Mouse (Mus musculus): ENCODE measurements at regions not wholly inside any gene's neighbourhood (a gene's known extent, or its start where the extent isn't known, plus 50 kb on each side); places are given as distances from the start of the nearest gene placed in this dataset.

DNA sequence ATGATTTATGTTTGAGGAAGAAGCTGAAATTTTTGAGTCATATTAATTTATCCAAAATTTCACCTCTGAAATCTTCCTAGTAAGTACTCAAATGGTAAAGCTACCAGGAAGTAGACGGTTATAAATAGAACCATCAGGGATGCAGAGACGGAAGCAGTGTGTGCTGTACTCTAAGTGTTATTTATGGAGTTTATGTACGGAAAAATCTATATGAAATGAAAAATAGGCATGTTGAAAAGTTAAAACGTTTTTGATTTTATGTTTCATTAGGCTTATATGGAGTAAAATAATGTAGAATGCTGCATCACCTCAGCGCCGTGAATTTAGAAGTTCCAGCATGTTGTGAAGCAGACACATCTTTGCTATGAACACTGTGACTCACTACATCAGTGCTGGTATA, 149.1 kb upstream of the Cypt12 start:
- H3K4me2 ChIP-seq: no peak overlapping the region
- H3K9me3 ChIP-seq: no peaks in the 10 kb centered on the region
- peaks cover 31% of the 10 kb centered on the region for H3K27me3 ChIP-seq (replicated peaks)
- H3K27ac ChIP-seq: no peak overlapping the region
- 0 out of 2 replicates have a peak, but pooled peaks cover 5% of the 10 kb centered on the region for H3K4me1 ChIP-seq
- WGBS: 40% methylated on average over 6 of the region's 6 CpGs
- H3K4me3 ChIP-seq (replicated peaks): no peak overlapping the region
- no peak for ATAC-seq (ENCODE audit: insufficient read depth, low FRiP score, low read depth)
- H3K36me3 ChIP-seq: no peaks in the 10 kb centered on the region
- no peak overlapping the region for H3K9ac ChIP-seq

DNA sequence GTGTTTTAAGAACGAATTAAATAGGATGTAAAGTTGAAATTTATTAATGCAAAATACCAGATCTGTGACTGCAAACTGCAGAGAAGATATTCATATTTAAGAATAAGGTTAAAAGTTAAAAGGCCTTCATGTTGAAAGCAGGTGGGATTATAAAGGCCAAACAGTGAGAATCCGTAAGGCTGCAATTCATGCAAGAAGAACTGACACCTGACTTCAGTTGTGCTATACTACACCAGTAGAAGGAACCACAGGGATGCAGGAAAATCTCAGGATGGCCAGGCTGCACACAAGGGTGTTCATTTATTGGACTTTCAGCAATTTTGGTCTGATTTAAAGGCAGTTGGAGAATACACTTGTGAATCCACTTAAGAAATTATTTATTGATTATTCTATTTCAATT, 147.4 kb upstream of the Cypt12 start:
- no peaks in the 10 kb centered on the region for H3K36me3 ChIP-seq
- no peak overlapping the region for H3K4me3 ChIP-seq (replicated peaks)
- H3K4me2 ChIP-seq: no peak overlapping the region
- no peak overlapping the region for H3K9ac ChIP-seq
- no peak overlapping the region for H3K27ac ChIP-seq
- no peaks in the 10 kb centered on the region for H3K4me1 ChIP-seq
- no peaks in the 10 kb centered on the region for H3K9me3 ChIP-seq
- H3K27me3 ChIP-seq (replicated peaks): peaks cover 14% of the 10 kb centered on the region
- no peak for ATAC-seq (ENCODE audit: insufficient read depth, low FRiP score, low read depth)
- 63% methylated on average over 2 of the region's 2 CpGs for WGBS

DNA sequence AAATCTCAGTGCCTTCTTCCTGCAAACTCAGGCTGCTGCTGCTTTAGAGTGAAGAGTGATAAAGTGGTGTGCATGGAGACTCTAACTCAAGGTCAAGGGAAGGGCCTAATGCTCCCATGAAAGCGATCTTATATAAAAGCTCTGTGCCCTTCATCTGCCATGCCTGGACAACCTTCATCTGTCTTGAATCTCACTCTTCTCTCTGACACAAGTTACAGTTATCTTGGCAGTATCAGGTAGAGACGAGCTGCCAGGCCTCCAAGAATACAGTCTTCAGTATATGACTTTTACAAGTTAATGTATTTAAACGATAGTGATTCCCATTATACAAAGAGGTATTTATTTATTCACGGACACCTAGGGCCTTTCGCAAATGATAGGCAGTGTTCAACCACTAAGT, 146.7 kb upstream of the Cypt12 start:
- 78% methylated on average over 5 of the region's 5 CpGs for WGBS
- Histone ChIP-seq H3K4me2 (no peak overlapping the region), H3K4me1 (no peaks in the 10 kb centered on the region), H3K4me3 (replicated peaks) (no peak overlapping the region), H3K27me3 (replicated peaks) (peaks cover 7% of the 10 kb centered on the region), H3K9me3 (no peaks in the 10 kb centered on the region), H3K27ac (no peak overlapping the region), H3K36me3 (no peaks in the 10 kb centered on the region), H3K9ac (no peak overlapping the region)
- ATAC-seq (ENCODE audit: insufficient read depth, low FRiP score, low read depth): no peak

DNA sequence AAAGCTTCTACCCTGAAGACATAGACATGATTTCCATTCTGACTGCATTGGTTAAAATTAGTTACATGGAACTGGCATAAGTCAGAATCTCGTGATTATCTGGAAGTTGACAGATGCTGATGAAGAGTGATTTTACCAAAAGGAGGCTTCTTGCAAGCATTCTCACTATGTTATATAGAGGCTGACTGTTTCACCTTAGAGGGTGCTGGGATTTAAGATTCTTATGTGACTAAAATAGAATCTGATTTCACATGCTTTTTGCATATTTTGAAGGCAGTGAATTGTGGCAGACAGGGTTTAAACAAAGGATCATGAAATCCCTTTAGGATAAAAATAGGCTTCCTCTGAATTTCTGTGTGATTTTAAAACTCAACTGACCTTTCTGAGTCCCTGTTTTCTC, 143.0 kb upstream of the Cypt12 start:
- H3K4me3 ChIP-seq (replicated peaks): no peak overlapping the region
- no peak overlapping the region for H3K9ac ChIP-seq
- H3K27me3 ChIP-seq (replicated peaks): no peaks in the 10 kb centered on the region
- no peaks in the 10 kb centered on the region for H3K9me3 ChIP-seq
- no peak overlapping the region for H3K27ac ChIP-seq
- 67% methylated on average over 1 of the region's 1 CpGs for WGBS
- H3K4me1 ChIP-seq: no peaks in the 10 kb centered on the region
- H3K4me2 ChIP-seq: no peak overlapping the region
- no peak for ATAC-seq (ENCODE audit: insufficient read depth, low FRiP score, low read depth)
- no peaks in the 10 kb centered on the region for H3K36me3 ChIP-seq

DNA sequence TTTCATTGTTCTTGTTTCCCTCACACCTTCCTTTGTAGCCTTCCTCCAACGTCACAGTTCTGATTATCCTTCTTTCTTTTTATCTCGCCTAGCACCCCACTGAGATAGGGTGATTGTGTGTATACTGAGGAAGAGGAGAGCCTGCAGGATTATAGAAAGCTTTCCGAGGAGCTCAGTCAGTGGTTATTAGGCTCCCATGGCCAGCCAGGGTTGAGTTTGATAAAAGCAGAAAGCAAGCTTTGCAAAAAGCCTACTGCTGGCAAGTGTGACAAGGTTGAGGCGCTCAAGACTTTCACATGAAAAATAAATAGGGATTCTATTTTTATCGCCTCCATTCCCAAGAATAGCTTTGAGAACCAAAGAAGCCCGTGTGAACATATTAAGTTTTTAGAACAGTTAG, 136.9 kb upstream of the Cypt12 start:
- 57% methylated on average over 6 of the region's 6 CpGs for WGBS
- H3K4me3 ChIP-seq (replicated peaks): no peak overlapping the region
- no peak overlapping the region for H3K4me2 ChIP-seq
- no peak overlapping the region for H3K9ac ChIP-seq
- H3K27ac ChIP-seq: no peak overlapping the region
- H3K36me3 ChIP-seq: no peaks in the 10 kb centered on the region
- ATAC-seq (ENCODE audit: insufficient read depth, low FRiP score, low read depth): no peak
- H3K9me3 ChIP-seq: no peaks in the 10 kb centered on the region
- H3K27me3 ChIP-seq (replicated peaks): no peaks in the 10 kb centered on the region
- H3K4me1 ChIP-seq: no peaks in the 10 kb centered on the region

DNA sequence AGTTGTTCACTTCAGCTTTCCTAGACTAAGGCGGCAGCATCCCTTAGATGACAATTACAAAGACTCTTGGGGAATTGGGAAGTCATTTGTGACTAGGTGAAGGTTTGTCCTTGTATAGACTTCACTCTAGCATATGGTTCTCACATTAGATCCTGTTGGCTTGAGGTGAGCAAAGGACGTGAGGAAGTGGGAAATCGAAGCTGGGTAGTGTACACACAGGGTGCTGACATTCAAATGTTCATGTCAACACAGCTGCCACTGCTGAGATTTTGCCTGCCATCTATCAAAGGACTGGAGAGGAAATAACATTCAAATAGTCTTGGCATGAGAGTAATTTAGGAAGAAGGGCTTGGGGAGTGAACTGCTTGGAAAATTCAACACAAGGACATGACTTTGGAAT, 124.0 kb upstream of the Cypt12 start:
- no peak overlapping the region for H3K4me3 ChIP-seq (replicated peaks)
- no peak overlapping the region for H3K4me2 ChIP-seq
- H3K36me3 ChIP-seq: no peaks in the 10 kb centered on the region
- H3K27ac ChIP-seq: no peak overlapping the region
- H3K4me1 ChIP-seq: no peaks in the 10 kb centered on the region
- H3K27me3 ChIP-seq (replicated peaks): no peaks in the 10 kb centered on the region
- no peak for ATAC-seq (ENCODE audit: insufficient read depth, low FRiP score, low read depth)
- WGBS: 48% methylated on average over 3 of the region's 3 CpGs
- H3K9me3 ChIP-seq: no peaks in the 10 kb centered on the region
- no peak overlapping the region for H3K9ac ChIP-seq

DNA sequence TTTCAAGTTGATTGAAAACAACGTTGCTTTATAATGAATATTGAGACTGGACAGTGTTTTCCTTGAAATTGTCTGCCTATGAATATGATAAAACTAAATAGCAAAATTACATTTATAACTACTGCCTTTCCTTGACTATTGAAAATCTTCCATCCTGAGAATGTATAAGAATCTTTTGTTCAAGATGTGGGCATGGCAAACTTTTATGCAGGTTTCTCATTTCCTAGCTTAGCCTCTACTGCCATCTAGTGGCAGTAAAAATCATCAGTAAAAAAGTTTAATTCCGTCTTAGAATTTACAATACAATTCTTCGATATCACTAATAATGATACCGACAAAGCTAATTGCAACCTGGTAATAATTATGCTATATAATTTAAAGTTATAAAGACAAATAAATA, 123.5 kb upstream of the Cypt12 start:
- no peak overlapping the region for H3K4me3 ChIP-seq (replicated peaks)
- H3K27ac ChIP-seq: no peak overlapping the region
- H3K9me3 ChIP-seq: no peaks in the 10 kb centered on the region
- no peak overlapping the region for H3K9ac ChIP-seq
- H3K4me2 ChIP-seq: no peak overlapping the region
- ATAC-seq (ENCODE audit: insufficient read depth, low FRiP score, low read depth): no peak
- no peaks in the 10 kb centered on the region for H3K36me3 ChIP-seq
- WGBS: 54% methylated on average over 4 of the region's 4 CpGs
- no peaks in the 10 kb centered on the region for H3K27me3 ChIP-seq (replicated peaks)
- H3K4me1 ChIP-seq: no peaks in the 10 kb centered on the region

- H3K27ac ChIP-seq: no peak overlapping the region
- H3K4me1 ChIP-seq: no peaks in the 10 kb centered on the region
- H3K9ac ChIP-seq: no peak overlapping the region
- no peaks in the 10 kb centered on the region for H3K9me3 ChIP-seq
- ATAC-seq (ENCODE audit: insufficient read depth, low FRiP score, low read depth): no peak
- no peaks in the 10 kb centered on the region for H3K27me3 ChIP-seq (replicated peaks)
- H3K4me2 ChIP-seq: no peak overlapping the region
- no peaks in the 10 kb centered on the region for H3K36me3 ChIP-seq
- WGBS: 44% methylated on average over 3 of the region's 3 CpGs
- H3K4me3 ChIP-seq (replicated peaks): no peak overlapping the region
Measured at GRCm38 (mm10) chr3:17825254-17825890, 122.8 kb upstream of the Cypt12 start.

GRCm38 (mm10) chr3:17834706-17835105, 113.5 kb upstream of the Cypt12 start:
- no peaks in the 10 kb centered on the region for H3K27me3 ChIP-seq (replicated peaks)
- H3K9ac ChIP-seq: no peak overlapping the region
- no peak overlapping the region for H3K4me3 ChIP-seq (replicated peaks)
- 36% methylated on average over 1 of the region's 1 CpGs for WGBS
- H3K27ac ChIP-seq: no peak overlapping the region
- H3K4me1 ChIP-seq: no peaks in the 10 kb centered on the region
- H3K36me3 ChIP-seq: no peaks in the 10 kb centered on the region
- no peak for ATAC-seq (ENCODE audit: insufficient read depth, low FRiP score, low read depth)
- H3K9me3 ChIP-seq: no peaks in the 10 kb centered on the region
- H3K4me2 ChIP-seq: no peak overlapping the region

DNA sequence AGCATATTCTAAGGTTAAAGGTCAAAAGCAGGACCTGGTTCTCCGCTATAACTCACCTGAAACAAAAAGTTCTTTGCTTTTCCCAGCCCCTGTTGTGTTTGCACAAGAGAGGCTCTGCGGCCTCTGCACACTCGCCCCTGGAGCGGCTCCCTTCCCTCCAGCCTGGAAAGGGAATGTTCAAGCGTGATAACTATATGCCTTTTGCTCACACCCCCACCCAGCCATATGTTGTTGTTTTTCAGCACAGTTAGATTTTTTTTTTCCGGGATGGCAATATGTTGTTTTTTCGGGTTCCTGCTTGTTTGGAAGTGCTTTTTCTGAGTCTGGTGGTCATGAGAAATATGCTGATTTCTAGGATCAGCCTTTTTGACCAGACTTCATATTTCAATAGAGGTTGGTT, 100.6 kb upstream of the Cypt12 start:
- Histone ChIP-seq H3K4me2 (no peak overlapping the region), H3K9me3 (no peaks in the 10 kb centered on the region), H3K9ac (no peak overlapping the region), H3K27me3 (replicated peaks) (no peaks in the 10 kb centered on the region), H3K27ac (no peak overlapping the region), H3K4me1 (no peaks in the 10 kb centered on the region), H3K4me3 (replicated peaks) (no peak overlapping the region), H3K36me3 (no peaks in the 10 kb centered on the region)
- no peak for ATAC-seq (ENCODE audit: insufficient read depth, low FRiP score, low read depth)
- 65% methylated on average over 7 of the region's 7 CpGs for WGBS

DNA sequence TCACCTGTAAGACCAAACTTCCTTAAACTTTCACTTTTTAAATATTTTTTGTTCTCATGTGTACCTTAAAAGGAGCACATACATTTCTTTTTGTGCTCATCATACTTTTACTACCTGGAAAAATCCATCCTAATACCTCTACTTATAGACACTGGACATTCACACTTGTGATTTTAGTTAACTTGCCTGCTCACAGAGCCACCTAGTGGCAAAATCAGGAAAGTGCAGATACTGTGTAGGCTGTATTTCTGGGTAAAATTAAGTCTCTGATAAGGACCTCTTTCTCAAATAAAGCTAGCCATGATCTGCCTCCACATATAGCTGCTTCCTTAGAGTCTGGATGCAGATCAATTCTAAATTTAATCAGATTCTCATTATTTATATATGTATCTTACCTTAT, 100.0 kb upstream of the Cypt12 start:
- Histone ChIP-seq H3K4me2 (no peak overlapping the region), H3K4me3 (replicated peaks) (no peak overlapping the region), H3K27me3 (replicated peaks) (no peaks in the 10 kb centered on the region), H3K9ac (no peak overlapping the region), H3K27ac (no peak overlapping the region), H3K9me3 (no peaks in the 10 kb centered on the region), H3K4me1 (no peaks in the 10 kb centered on the region), H3K36me3 (no peaks in the 10 kb centered on the region)
- ATAC-seq (ENCODE audit: insufficient read depth, low FRiP score, low read depth): no peak

GRCm38 (mm10) chr3:17862367-17862766, 85.8 kb upstream of the Cypt12 start:
- Histone ChIP-seq H3K27ac (no peak overlapping the region), H3K4me3 (replicated peaks) (no peak overlapping the region), H3K9ac (no peak overlapping the region), H3K36me3 (no peaks in the 10 kb centered on the region), H3K4me2 (no peak overlapping the region), H3K4me1 (no peaks in the 10 kb centered on the region), H3K27me3 (replicated peaks) (no peaks in the 10 kb centered on the region), H3K9me3 (no peaks in the 10 kb centered on the region)
- ATAC-seq (ENCODE audit: insufficient read depth, low FRiP score, low read depth): no peak
- 74% methylated on average over 3 of the region's 3 CpGs for WGBS

DNA sequence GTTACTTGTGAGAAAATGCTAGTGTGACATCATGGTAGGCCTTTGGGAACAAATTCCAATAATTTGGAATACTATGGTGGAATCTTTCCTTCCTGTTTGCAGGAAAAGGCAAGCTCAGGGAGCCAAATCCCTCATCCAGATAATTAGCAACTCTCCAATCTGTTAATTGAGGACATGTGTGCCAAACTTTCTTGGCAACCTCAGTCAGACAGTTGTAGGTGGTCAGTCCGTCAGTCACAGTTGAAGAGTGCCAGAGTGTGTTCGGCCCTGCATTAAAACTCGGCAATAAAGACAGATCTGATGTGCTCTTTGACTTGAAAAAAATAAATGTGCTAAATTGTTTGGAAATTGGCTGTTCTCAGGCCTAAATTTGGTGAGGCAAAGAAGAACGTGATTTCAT, 83.1 kb upstream of the Cypt12 start:
- H3K27ac ChIP-seq: no peak overlapping the region
- no peak overlapping the region for H3K4me3 ChIP-seq (replicated peaks)
- no peak overlapping the region for H3K4me2 ChIP-seq
- H3K9ac ChIP-seq: no peak overlapping the region
- WGBS: 64% methylated on average over 4 of the region's 4 CpGs
- H3K36me3 ChIP-seq: no peaks in the 10 kb centered on the region
- no peak for ATAC-seq (ENCODE audit: insufficient read depth, low FRiP score, low read depth)
- H3K9me3 ChIP-seq: no peaks in the 10 kb centered on the region
- H3K27me3 ChIP-seq (replicated peaks): no peaks in the 10 kb centered on the region
- no peaks in the 10 kb centered on the region for H3K4me1 ChIP-seq

All from stomach, embryonic 15.5 days (tissue).